Mouse (Mus musculus): ENCODE data around the gene Nudt14. TPM values are rescaled to one million over a fixed set of nuclear protein-coding genes. Genes with fewer than 3 reads are reported as not detected.

The Nudt14 gene
- polyA plus RNA-seq (2012; fragmentation: generic; extraction: Trizol): 10 to 100 TPM; 19.1 to 31.0 TPM

GRCm38 (mm10) chr12:112941776-112942713 is at the start of gene Nudt14:
Gene Nudt14, minus strand, starts transcription at chr12:112942124.

GRCm38 (mm10) chr12:112976371-112977073 is 34.6 kb upstream of the Nudt14 start, which contains the start of gene Btbd6:
Gene Btbd6, plus strand, starts transcription at chr12:112976482.

GRCm38 (mm10) chr12:112929562-112930352 is 12.2 kb downstream of the Nudt14 start, which contains the start of gene Jag2:
Gene Jag2, minus strand, starts transcription at chr12:112929776.

Other genes with a start within 250 kb of the Nudt14 start
- 10 to 100 TPM; 12.6 to 27.3 TPM for gene Cep170b, start 221.7 kb downstream of the Nudt14 start, polyA plus RNA-seq (2012; fragmentation: generic; extraction: Trizol)
- gene Pld4, start 181.5 kb downstream of the Nudt14 start, polyA plus RNA-seq (2012; fragmentation: generic; extraction: Trizol): under 1 TPM; 0.05 to 0.20 TPM
- 10 to 100 TPM in 1 of 2 experiments, 1 to 10 TPM in 1; 2.9 to 18.8 TPM for gene Ahnak2, start 139.5 kb downstream of the Nudt14 start, polyA plus RNA-seq (2012; fragmentation: generic; extraction: Trizol)
- 10 to 100 TPM; 14.4 to 21.4 TPM for gene Clba1, start 133.2 kb downstream of the Nudt14 start, polyA plus RNA-seq (2012; fragmentation: generic; extraction: Trizol)
- gene Cdca4, start 112.7 kb downstream of the Nudt14 start, polyA plus RNA-seq (2012; fragmentation: generic; extraction: Trizol): 10 to 100 TPM; 17.1 to 24.4 TPM
- not detected for gene Gpr132, start 73.9 kb downstream of the Nudt14 start, polyA plus RNA-seq (2012; fragmentation: generic; extraction: Trizol)
- 10 to 100 TPM in 1 of 2 experiments, 1 to 10 TPM in 1; 5.8 to 10.6 TPM for gene Jag2, start 12.3 kb downstream of the Nudt14 start, polyA plus RNA-seq (2012; fragmentation: generic; extraction: Trizol)
- gene Btbd6, start 34.4 kb upstream of the Nudt14 start, polyA plus RNA-seq (2012; fragmentation: generic; extraction: Trizol): 10 to 100 TPM; 15.2 to 19.6 TPM
- 10 to 100 TPM; 10.6 to 27.4 TPM for gene Brf1, start 58.6 kb upstream of the Nudt14 start, polyA plus RNA-seq (2012; fragmentation: generic; extraction: Trizol)
- gene Pacs2, start 72.4 kb upstream of the Nudt14 start, polyA plus RNA-seq (2012; fragmentation: generic; extraction: Trizol): 10 to 100 TPM in 1 of 2 experiments, 1 to 10 TPM in 1; 10.0 to 24.7 TPM
- gene Tex22, start 132.4 kb upstream of the Nudt14 start, polyA plus RNA-seq (2012; fragmentation: generic; extraction: Trizol): under 1 TPM; 0.04 to 0.11 TPM
- 10 to 100 TPM; 45.1 to 93.4 TPM for gene Mta1, start 156.2 kb upstream of the Nudt14 start, polyA plus RNA-seq (2012; fragmentation: generic; extraction: Trizol)
- 100 to 1,000 TPM; 109 to 124 TPM for gene Crip2, start 198.1 kb upstream of the Nudt14 start, polyA plus RNA-seq (2012; fragmentation: generic; extraction: Trizol)
- gene Crip1, start 204.2 kb upstream of the Nudt14 start, polyA plus RNA-seq (2012; fragmentation: generic; extraction: Trizol): under 1 TPM; 0.02 to 0.45 TPM
- 10 to 100 TPM; 10.6 to 10.8 TPM for gene Tedc1, start 214.3 kb upstream of the Nudt14 start, polyA plus RNA-seq (2012; fragmentation: generic; extraction: Trizol)
- 10 to 100 TPM; 16.1 to 16.3 TPM for gene Tmem121, start 243.8 kb upstream of the Nudt14 start, polyA plus RNA-seq (2012; fragmentation: generic; extraction: Trizol)